Mouse (Mus musculus) cerebellum, adult 9-10 months (tissue): ENCODE results near the gene Dgkz.

Experiments
- DNase-seq: peaks from one replicate; pipeline ENCODE4 v3.0.0; 2022

Dgkz gene

GRCm38 (mm10) chr2:91975581-91976541 lies at the start of gene Dgkz:
TSS of gene Dgkz (minus strand) at chr2:91975864.
- peak; percentile 60 for DNase-seq

DNA sequence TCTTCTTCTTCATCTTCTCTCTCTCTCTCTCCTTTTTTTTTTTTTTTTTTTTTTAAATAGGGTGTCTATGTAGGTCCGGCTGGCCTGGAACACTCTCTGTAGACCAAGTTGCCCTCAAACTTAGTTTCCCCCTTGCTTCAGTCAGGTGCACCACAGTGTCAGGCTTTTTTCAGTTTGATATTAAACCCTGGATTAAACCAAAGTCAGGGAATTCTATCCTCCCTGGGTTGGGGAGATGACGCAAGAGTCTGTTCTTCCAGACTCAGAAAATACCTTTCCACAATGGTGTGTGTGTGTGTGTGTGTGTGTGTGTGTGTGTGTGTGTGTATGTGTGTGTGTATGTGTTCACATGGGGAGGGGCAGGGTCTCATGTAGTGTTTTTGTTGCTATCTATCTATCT lies 49.5 kb upstream of the Dgkz start:
- no peak for DNase-seq

- peak; percentile 34 for DNase-seq
Observed at GRCm38 (mm10) chr2:92024274-92024672, 48.6 kb upstream of the Dgkz start, which contains the start of gene Creb3l1. TSS of gene Creb3l1 (minus strand) at chr2:92024502.

DNA sequence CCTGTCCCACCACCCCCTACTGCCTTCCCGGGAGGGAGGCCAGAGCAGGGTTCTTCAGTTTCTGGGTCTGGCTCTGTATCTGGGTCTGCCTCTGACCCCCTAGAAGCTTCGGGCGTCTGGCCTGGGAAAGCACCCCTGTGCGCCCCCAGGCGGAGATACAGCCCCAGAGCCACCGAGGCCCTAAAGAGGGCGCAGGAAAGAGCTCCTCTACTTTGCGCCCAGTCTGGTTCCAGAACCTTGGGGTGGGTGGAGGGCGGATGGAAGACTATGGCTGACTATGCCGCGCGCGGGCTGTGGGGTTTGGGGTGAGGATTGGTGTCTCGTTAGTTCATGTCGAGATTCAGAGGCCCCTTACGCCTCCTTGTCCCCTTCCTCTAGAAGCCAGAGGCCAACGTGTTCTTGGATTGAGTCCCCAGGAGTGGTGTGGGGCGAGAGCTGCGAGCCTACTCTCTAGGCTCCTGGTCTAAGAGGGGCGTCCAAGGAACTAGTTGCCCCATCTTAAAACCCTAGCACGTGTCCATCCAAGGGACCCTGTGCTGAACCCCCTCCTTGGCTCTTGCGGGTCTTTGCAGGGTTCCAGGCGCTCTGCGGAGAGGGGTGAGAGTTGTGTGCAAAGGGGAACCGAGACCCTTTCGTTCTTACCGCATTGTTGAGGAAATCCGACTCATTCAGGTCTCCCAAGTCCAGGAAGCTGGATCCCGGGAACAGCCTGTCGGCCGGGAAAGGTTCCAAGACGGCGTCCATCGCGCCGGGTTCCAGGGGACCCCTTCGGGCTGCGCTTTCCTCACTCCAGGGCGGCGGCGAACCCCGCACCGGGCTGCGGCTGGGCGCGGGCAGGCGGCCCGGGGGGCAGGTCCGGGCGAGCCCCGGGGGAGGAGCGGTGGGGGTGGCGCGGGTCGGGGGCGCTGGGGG lies 48.0 kb upstream of the Dgkz start:
- no peak for DNase-seq

DNA sequence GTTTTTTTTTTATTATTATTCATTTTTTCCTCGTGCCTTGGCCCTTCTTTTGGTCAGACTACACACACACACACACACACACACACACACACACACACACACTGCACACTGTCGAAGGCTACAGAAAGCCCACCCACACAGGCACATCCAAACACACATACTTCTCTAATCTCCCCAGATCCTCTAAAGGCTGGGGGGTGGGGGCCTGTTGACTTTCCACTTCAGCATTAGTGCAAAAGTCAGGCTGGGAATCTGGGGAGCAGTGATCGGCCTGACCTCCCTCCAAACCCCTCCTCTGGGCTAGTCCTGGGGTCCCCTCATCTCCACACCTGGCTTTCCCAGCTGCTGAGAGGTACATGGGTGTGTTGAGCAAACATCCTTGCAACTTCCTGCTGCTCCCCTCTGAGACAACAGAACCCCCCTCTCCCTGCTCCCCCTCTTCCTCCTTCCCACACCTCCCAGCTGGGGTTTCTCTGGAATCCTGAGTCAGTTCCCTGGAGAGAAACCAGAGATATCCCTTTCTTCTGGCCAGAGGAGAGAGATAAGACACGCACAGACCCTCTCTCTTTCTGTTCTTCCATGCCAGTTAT lies 45.1 kb upstream of the Dgkz start:
- DNase-seq, result no peak

DNA sequence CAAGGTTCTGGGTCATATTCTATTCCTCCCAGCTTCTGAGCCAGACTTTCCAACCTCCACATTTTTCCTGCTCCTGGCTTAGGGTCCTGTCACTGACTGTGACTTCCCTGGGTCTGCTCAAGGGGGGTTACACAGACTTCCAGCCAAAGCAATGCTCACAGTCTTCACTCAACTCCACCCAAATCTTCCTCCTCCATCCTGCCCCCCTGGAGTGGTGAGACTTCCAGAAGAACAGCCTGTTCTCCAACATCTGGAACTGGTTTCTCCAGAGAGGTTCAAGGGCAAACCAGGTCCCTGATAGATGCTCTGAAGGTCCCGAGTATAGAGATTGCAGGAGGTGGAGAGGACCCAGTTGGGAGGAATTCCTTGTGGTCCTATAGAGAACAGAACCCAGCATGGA lies 41.8 kb upstream of the Dgkz start:
- no peak for DNase-seq

- no peak for DNase-seq
Observed at GRCm38 (mm10) chr2:92016981-92017380, 41.3 kb upstream of the Dgkz start.

DNA sequence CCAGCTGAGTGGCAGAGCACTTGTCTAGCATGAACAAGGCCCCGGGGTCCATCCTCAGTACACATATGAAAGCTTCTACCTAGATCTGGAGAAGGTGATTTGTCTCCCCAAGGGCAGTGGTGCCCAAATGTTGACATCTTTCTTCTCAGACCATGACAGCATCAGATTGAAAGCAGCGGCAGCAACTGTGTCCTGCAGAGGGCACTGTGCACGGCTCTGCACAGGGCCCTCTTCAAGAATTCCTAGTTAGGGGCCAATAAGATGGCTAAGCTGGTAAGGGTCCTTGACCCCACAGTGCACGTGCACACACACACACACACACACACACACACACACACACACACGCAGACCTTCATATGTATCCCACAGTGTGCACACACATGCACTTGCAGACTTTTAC lies 39.2 kb upstream of the Dgkz start:
- no peak for DNase-seq

- DNase-seq, result no peak
Observed at GRCm38 (mm10) chr2:92014248-92014647, 38.6 kb upstream of the Dgkz start.

GRCm38 (mm10) chr2:92012768-92013445 lies 37.2 kb upstream of the Dgkz start:
- DNase-seq, result no peak

- no peak for DNase-seq
Observed at GRCm38 (mm10) chr2:92011424-92012353, 36.0 kb upstream of the Dgkz start.

GRCm38 (mm10) chr2:92008623-92009404 lies 33.1 kb upstream of the Dgkz start:
- no peak for DNase-seq

- peak; percentile 99 for DNase-seq
Observed at GRCm38 (mm10) chr2:92007933-92008622, 32.4 kb upstream of the Dgkz start.

- DNase-seq, result peak; percentile 68
Observed at GRCm38 (mm10) chr2:92006983-92007921, 31.6 kb upstream of the Dgkz start.

- DNase-seq, result peak; percentile 40
Observed at GRCm38 (mm10) chr2:92006491-92006890, 30.8 kb upstream of the Dgkz start.

- DNase-seq, result no peak
Observed at GRCm38 (mm10) chr2:92004617-92005016, 29.0 kb upstream of the Dgkz start.

DNA sequence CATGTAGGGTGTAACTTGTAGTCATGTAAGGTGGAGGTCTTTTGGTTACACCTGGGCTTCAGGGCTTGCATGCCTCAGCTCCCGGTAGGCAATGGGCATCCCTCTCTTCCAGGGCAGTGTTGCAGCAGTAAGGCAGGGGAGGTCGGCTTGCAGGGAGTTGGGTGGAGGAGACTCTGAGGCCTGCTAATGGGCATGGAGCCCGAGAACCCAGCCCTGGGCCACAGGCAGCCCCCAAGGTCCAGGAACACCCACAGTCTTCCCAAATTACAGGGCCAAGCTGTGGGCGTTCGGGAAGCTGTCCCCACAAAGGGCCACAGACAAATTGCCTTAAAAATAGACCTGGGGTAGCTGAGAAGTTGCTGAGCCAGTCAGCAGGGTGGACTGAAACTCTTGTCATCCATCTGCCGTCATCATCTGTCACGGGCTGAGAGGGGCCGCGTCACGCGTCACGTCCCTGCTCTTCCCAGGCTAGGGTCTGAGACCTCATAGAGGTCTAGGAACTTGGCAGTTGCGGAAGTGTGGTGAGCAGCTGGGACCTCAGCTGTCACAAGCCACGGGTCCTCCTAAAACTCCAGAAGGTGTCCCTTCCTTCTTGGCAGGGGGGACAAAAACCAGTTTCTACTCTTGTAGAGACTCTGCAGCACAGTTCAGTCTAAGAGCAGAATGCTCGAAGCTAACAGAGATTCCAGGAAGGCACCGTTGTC lies 22.4 kb upstream of the Dgkz start:
- DNase-seq, result no peak

- no peak for DNase-seq
Observed at GRCm38 (mm10) chr2:91996006-91996405, 20.3 kb upstream of the Dgkz start.
